ENCODE assay signal across 9 mouse cellular contexts in genomic region chr2:69613237-69613636, GRCm38 (mm10). TPM values are rescaled to one million over a fixed set of nuclear protein-coding genes. Genes with fewer than 3 reads are reported as not detected.
DNase-seq lines count a peak whose midpoint lies in the region.
"Had no signal": no experiment of that assay in that cellular context is flagged by ENCODE, and none has a peak within 500 bp of the region (broad histone marks: within the 10 kb centered on the region; RNA-seq: fewer than 3 reads in every experiment).

No protein-coding gene starts in this region.

- peak; percentile 51 for DNase-seq in adrenal gland, postnatal 14 days
- DNase-seq in adrenal gland, adult 8-10 months = no peak
- peak; percentile 85 for DNase-seq in 3T3-L1 (ENCODE audit: low read depth, low spot score)
- peak; percentile 44 for DNase-seq in c-Kit-positive CD71-negative TER-119-negative erythroid progenitor cells, embryonic 14.5 days (ENCODE audit: low read depth)
- DNase-seq in kidney, postnatal 25 days = peak; percentile 49 to 69
- DNase-seq in cerebellum, adult 11-12 months = no peak
- DNase-seq in layer of hippocampus, adult 8-10 months (ENCODE audit: low spot score in 2 of 2) = no peak
- no peak for DNase-seq in cerebellum, adult 18-20 months

RNA-seq across cellular contexts. Expression of gene Lrp2, which starts 27.4 kb away (rescaled TPM):
- 0.78 and 0.83 TPM in 2 replicates for total RNA-seq in adrenal gland, postnatal 14 days (2021)
- under 1 TPM; 0.15 to 0.42 (median 0.24) TPM for total RNA-seq in adrenal gland, adult 8-10 months (2022)
- 1 to 10 TPM in 1 of 4 experiments, under 1 TPM in 3; 0.45 to 1.0 (median 0.66) TPM for total RNA-seq in layer of hippocampus, adult 8-10 months (2022)
- total RNA-seq: megakaryocyte-erythroid progenitor cell, adult 5-6 weeks had no signal

RNA-seq across cellular contexts. Expression of gene Bbs5, which starts 33.7 kb away (rescaled TPM):
- total RNA-seq in adrenal gland, postnatal 14 days (2021) = 5.1 and 9.4 TPM in 2 replicates
- total RNA-seq in adrenal gland, adult 8-10 months (2022) = 10 to 100 TPM in 2 of 4 experiments, 1 to 10 TPM in 2; 9.8 to 14.6 (median 10.2) TPM
- total RNA-seq in layer of hippocampus, adult 8-10 months (2022) = 10 to 100 TPM; 26.4 to 33.3 (median 30.0) TPM

RNA-seq across cellular contexts. Expression of gene Klhl41, which starts 56.7 kb away (rescaled TPM):
- 0.22 and 0.34 TPM in 2 replicates for total RNA-seq in adrenal gland, postnatal 14 days (2021)
- total RNA-seq in adrenal gland, adult 8-10 months (2022) = under 1 TPM; 0.21 to 0.59 (median 0.54) TPM
- total RNA-seq in layer of hippocampus, adult 8-10 months (2022) = under 1 TPM; 0.16 to 0.59 (median 0.38) TPM
- total RNA-seq: megakaryocyte-erythroid progenitor cell, adult 5-6 weeks had no signal

Comparison
In these comparisons a context has a peak if more than half of its experiments do, and no peak if none do; other contexts are left out.
1. DNase-seq: peak in adrenal gland, postnatal 14 days (single experiment), 3T3-L1 (single experiment), c-Kit-positive CD71-negative TER-119-negative erythroid progenitor cells, embryonic 14.5 days (single experiment) and kidney, postnatal 25 days (2 of 2); none in adrenal gland, adult 8-10 months (single experiment), cerebellum, adult 11-12 months (single experiment), layer of hippocampus, adult 8-10 months (0 of 2) and cerebellum, adult 18-20 months (0 of 2).